Mouse (Mus musculus): ENCODE data around the gene Mbd3. TPM values are rescaled to one million over a fixed set of nuclear protein-coding genes. Genes with fewer than 3 reads are reported as not detected.

Mbd3 gene
- polyA plus RNA-seq, 1 experiment from 2014 or later, result 51.0 TPM

- Histone ChIP-seq H3K4me2 (replicated peaks; ENCODE audit: low read depth) (peak overlapping the region; percentile 98), H3K4me3 (ENCODE audit: low read depth, low read length) (peak overlapping the region; percentile 62), H3K27ac (ENCODE audit: low read depth, low read length) (peak overlapping the region; percentile 62; the same call in 1 of the 2 replicates), H3K9ac (ENCODE audit: low read depth, low read length) (peak overlapping the region; percentile 87), H3K27me3 (replicated peaks; ENCODE audit: control insufficient read depth, insufficient read depth, low read length) (no peaks in the 10 kb centered on the region), H3K36me3 (ENCODE audit: control insufficient read depth, insufficient read depth) (peaks cover 6% of the 10 kb centered on the region; the same call in 1 of the 2 replicates), H3K9me3 (ENCODE audit: control insufficient read depth) (no peaks in the 10 kb centered on the region), H3K4me1 (replicated peaks; ENCODE audit: control insufficient read depth, insufficient read depth, low read length) (0 out of 2 replicates have a peak, but pooled peaks cover 6% of the 10 kb centered on the region)
- under 1% methylated on average over 71 of the region's 94 CpGs for WGBS
- ATAC-seq, result no peak
- TF ChIP-seq CTCF (IDR thresholded peaks at IDR 0.05; ENCODE audit: low read depth), result no peak
Observed at GRCm38 (mm10) chr10:80386735-80387471, 12.4 kb downstream of the Mbd3 start.

GRCm38 (mm10) chr10:80385811-80386734 is 13.3 kb downstream of the Mbd3 start:
- H3K36me3 ChIP-seq (ENCODE audit: control insufficient read depth, insufficient read depth), result peaks cover 14% of the 10 kb centered on the region; the same call in 1 of the 2 replicates
- WGBS, result 1% methylated on average over 34 of the region's 34 CpGs
- no peaks in the 10 kb centered on the region for H3K27me3 ChIP-seq (replicated peaks; ENCODE audit: control insufficient read depth, insufficient read depth, low read length)
- H3K4me2 ChIP-seq (replicated peaks; ENCODE audit: low read depth), result peak overlapping the region; percentile 98
- peak overlapping the region; percentile 62 for H3K4me3 ChIP-seq (ENCODE audit: low read depth, low read length)
- no peak for TF ChIP-seq CTCF (IDR thresholded peaks at IDR 0.05; ENCODE audit: low read depth)
- ATAC-seq, result no peak
- 0 out of 2 replicates have a peak, but pooled peaks cover 6% of the 10 kb centered on the region for H3K4me1 ChIP-seq (replicated peaks; ENCODE audit: control insufficient read depth, insufficient read depth, low read length)
- peak overlapping the region; percentile 87 for H3K9ac ChIP-seq (ENCODE audit: low read depth, low read length)
- H3K9me3 ChIP-seq (ENCODE audit: control insufficient read depth), result no peaks in the 10 kb centered on the region
- peak overlapping the region; percentile 22; the same call in 1 of the 2 replicates for H3K27ac ChIP-seq (ENCODE audit: low read depth, low read length)

- Histone ChIP-seq H3K9me3 (ENCODE audit: control insufficient read depth) (no peaks in the 10 kb centered on the region), H3K27ac (ENCODE audit: low read depth, low read length) (no peak overlapping the region), H3K9ac (ENCODE audit: low read depth, low read length) (no peak overlapping the region), H3K4me1 (replicated peaks; ENCODE audit: control insufficient read depth, insufficient read depth, low read length) (0 out of 2 replicates have a peak, but pooled peaks cover 6% of the 10 kb centered on the region), H3K4me3 (ENCODE audit: low read depth, low read length) (peak overlapping the region; percentile 62), H3K4me2 (replicated peaks; ENCODE audit: low read depth) (peak overlapping the region; percentile 98), H3K27me3 (replicated peaks; ENCODE audit: control insufficient read depth, insufficient read depth, low read length) (no peaks in the 10 kb centered on the region), H3K36me3 (ENCODE audit: control insufficient read depth, insufficient read depth) (peaks cover 18% of the 10 kb centered on the region; the same call in 1 of the 2 replicates)
- ATAC-seq, result no peak
- 25% methylated on average over 7 of the region's 7 CpGs for WGBS
- TF ChIP-seq CTCF (IDR thresholded peaks at IDR 0.05; ENCODE audit: low read depth), result no peak
Observed at GRCm38 (mm10) chr10:80385310-80385709, 14.0 kb downstream of the Mbd3 start.

- Histone ChIP-seq H3K9me3 (ENCODE audit: control insufficient read depth) (no peaks in the 10 kb centered on the region), H3K27me3 (replicated peaks; ENCODE audit: control insufficient read depth, insufficient read depth, low read length) (no peaks in the 10 kb centered on the region), H3K36me3 (ENCODE audit: control insufficient read depth, insufficient read depth) (peaks cover 22% of the 10 kb centered on the region; the same call in 1 of the 2 replicates), H3K4me2 (replicated peaks; ENCODE audit: low read depth) (peak overlapping the region; percentile 98), H3K27ac (ENCODE audit: low read depth, low read length) (no peak overlapping the region), H3K9ac (ENCODE audit: low read depth, low read length) (no peak overlapping the region), H3K4me1 (replicated peaks; ENCODE audit: control insufficient read depth, insufficient read depth, low read length) (0 out of 2 replicates have a peak, but pooled peaks cover 6% of the 10 kb centered on the region), H3K4me3 (ENCODE audit: low read depth, low read length) (no peak overlapping the region)
- ATAC-seq, result no peak
- 67% methylated on average over 7 of the region's 7 CpGs for WGBS
- TF ChIP-seq CTCF (IDR thresholded peaks at IDR 0.05; ENCODE audit: low read depth), result no peak
Observed at GRCm38 (mm10) chr10:80384709-80385108, 14.6 kb downstream of the Mbd3 start.

- Histone ChIP-seq H3K27ac (ENCODE audit: low read depth, low read length) (no peak overlapping the region), H3K4me1 (replicated peaks; ENCODE audit: control insufficient read depth, insufficient read depth, low read length) (0 out of 2 replicates have a peak, but pooled peaks cover 6% of the 10 kb centered on the region), H3K36me3 (ENCODE audit: control insufficient read depth, insufficient read depth) (peaks cover 25% of the 10 kb centered on the region; the same call in 1 of the 2 replicates), H3K4me2 (replicated peaks; ENCODE audit: low read depth) (peak overlapping the region; percentile 17; the same call in 1 of the 2 replicates), H3K4me3 (ENCODE audit: low read depth, low read length) (no peak overlapping the region), H3K27me3 (replicated peaks; ENCODE audit: control insufficient read depth, insufficient read depth, low read length) (no peaks in the 10 kb centered on the region), H3K9ac (ENCODE audit: low read depth, low read length) (no peak overlapping the region), H3K9me3 (ENCODE audit: control insufficient read depth) (no peaks in the 10 kb centered on the region)
- TF ChIP-seq CTCF (IDR thresholded peaks at IDR 0.05; ENCODE audit: low read depth), result no peak
- WGBS, result 85% methylated on average over 4 of the region's 4 CpGs
- no peak for ATAC-seq
Observed at GRCm38 (mm10) chr10:80384115-80384639, 15.2 kb downstream of the Mbd3 start.
